Mouse (Mus musculus) testis, adult 2 months (tissue): Measurements from ENCODE around the gene Nfe2l2. TPM values are rescaled to one million over a fixed set of nuclear protein-coding genes. Genes with fewer than 3 reads are reported as not detected.
"Not testable (repeated sequence)": the region's sequence is repeated elsewhere in the genome, so short reads cannot be mapped to it uniquely, and the experiment has no call there.

Experiments
- H3K27ac ChIP-seq: fragments of 200-500 bp; 2 replicates; pipeline ENCODE4 v1.5.1; 2012; ENCODE audit warnings: low read depth, low read length; ENCODE audit not compliant: control insufficient read depth, insufficient read depth
- H3K27me3 ChIP-seq: fragments of 200-500 bp; 2 replicates; pipeline ENCODE4 v1.6.1; 2012; ENCODE audit warnings: mild to moderate bottlenecking, low read length, moderate library complexity; ENCODE audit not compliant: control insufficient read depth, insufficient read depth
- H3K36me3 ChIP-seq: fragments of 200-500 bp; 2 replicates; pipeline ENCODE4 v1.6.1; 2012; ENCODE audit warnings: mild to moderate bottlenecking, low read length; ENCODE audit not compliant: control insufficient read depth, insufficient read depth
- H3K4me1 ChIP-seq: fragments of 200-500 bp; 2 replicates; pipeline ENCODE4 v1.6.1; 2012; ENCODE audit warnings: low read length; ENCODE audit not compliant: control insufficient read depth, insufficient read depth
- H3K4me3 ChIP-seq: fragments of 200-500 bp; 2 replicates; pipeline ENCODE4 v1.5.1; 2012; ENCODE audit warnings: low read depth, mild to moderate bottlenecking, low read length, moderate library complexity, mixed read lengths; ENCODE audit not compliant: control insufficient read depth
- CTCF ChIP-seq: fragments of 200-500 bp; IDR thresholded peaks from 2 replicates; pipeline ENCODE4 v1.5.1; 2012; ENCODE audit warnings: low read depth, mild to moderate bottlenecking, inconsistent platforms, low read length, moderate library complexity; ENCODE audit not compliant: control insufficient read depth, insufficient read depth, insufficient replicate concordance
- POLR2A ChIP-seq: fragments of 200-500 bp; IDR thresholded peaks from 2 replicates; pipeline ENCODE4 v1.6.1; 2012; ENCODE audit warnings: low read depth, mild to moderate bottlenecking, inconsistent platforms, low read length, moderate library complexity; ENCODE audit not compliant: control insufficient read depth
- polyA plus RNA-seq: library from polyadenylated mRNA; depleted of rRNA; stranded (reverse); fragments of >200 nt; gene quantifications from 2 replicates; pipeline ENCODE4 v1.2.3, GENCODE M21; 2012

Nfe2l2 gene
- polyA plus RNA-seq, 1 experiment = 14.0 TPM

DNA sequence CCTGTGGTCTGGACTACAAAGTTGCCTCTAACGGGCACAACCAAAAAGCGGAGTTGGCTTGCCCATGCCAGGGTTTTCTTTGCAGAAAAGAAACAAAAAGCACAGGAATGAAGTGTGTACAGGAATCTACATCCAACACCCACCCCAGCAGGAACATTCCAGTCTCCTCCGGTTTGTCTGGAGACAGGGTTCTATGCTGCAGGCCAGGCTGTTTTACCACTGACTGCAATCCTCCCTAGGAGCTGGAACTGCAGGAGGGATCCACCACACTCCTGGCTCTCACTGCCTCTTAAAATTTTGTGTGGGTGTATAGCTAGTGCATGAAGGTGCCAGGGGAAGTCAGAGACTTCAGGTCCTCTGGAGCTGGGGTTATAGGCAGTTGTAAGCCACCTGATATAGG is 5.6 kb downstream of the Nfe2l2 start:
- Histone ChIP-seq H3K4me1 (peaks cover 4% of the 10 kb centered on the region), H3K36me3 (no peaks in the 10 kb centered on the region), H3K4me3 (no peak overlapping the region), H3K27ac (no peak overlapping the region), H3K27me3 (no peaks in the 10 kb centered on the region)
- TF ChIP-seq CTCF = no peak

DNA sequence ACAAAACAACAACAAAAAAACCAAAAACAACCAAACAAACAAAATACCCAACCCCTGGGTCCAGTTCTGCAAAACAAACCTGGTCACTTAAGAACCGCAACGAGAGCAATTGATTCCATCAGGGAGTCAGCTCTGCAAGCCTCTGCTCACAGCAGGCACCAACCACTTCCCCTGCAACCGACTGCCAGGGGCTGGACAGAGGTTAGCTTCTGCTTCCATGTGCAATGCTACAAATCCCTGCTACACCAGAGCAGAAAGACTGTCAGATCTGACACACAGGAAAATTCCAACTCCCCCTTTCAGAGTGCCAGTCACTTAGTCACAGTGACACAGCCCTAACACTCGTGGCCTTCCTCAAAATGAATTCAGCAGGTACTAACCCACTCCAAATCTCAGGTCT is 6.4 kb downstream of the Nfe2l2 start:
- TF ChIP-seq CTCF (no peak), POLR2A (no peak)
- no peak overlapping the region for H3K27ac ChIP-seq
- H3K27me3 ChIP-seq = no peaks in the 10 kb centered on the region
- H3K4me1 ChIP-seq = peaks cover 6% of the 10 kb centered on the region
- H3K4me3 ChIP-seq = no peak overlapping the region
- no peaks in the 10 kb centered on the region for H3K36me3 ChIP-seq

DNA sequence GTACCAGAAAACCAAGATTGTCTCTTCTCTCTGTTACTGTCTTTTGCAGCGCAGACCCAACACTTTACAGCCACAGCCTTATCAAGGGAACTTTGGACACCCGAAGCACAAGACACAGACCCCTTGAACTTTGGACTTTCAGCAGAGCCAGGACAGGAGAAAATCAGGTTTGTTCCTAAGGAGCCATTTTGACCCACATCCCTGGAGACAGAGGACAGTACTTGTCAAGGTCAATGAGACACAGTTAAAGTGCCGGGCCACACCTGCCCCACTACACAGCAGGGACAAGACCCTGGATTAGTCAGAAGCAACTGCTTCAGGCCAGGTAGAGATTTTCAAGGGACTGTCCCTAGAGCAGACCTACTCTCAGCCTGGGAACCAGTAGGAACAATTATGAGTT is 7.2 kb downstream of the Nfe2l2 start:
- H3K27me3 ChIP-seq = no peaks in the 10 kb centered on the region
- no peaks in the 10 kb centered on the region for H3K36me3 ChIP-seq
- TF ChIP-seq POLR2A = no peak
- no peak for TF ChIP-seq CTCF
- no peak overlapping the region for H3K4me3 ChIP-seq
- H3K27ac ChIP-seq = no peak overlapping the region
- H3K4me1 ChIP-seq = peaks cover 7% of the 10 kb centered on the region

DNA sequence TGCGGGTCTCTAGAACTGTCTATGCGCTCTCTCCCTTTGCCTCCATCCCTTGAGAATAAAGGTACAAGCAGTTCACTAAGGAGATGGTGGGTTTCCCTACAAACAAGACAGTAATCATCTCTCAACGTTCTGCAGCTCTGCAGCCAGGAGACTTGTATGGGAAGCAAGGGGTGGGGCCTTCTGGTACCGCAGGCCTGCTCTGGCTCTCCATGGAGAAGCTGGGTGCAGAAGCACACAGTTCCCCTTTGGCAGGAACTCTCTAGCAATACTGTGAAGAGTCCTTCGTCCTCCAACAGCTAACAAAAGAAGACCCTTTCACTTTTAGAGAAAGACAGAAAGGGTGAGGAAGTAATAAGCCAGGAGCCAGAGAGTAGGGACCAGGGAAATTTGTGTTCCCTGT is 8.1 kb downstream of the Nfe2l2 start:
- peaks cover 7% of the 10 kb centered on the region for H3K4me1 ChIP-seq
- TF ChIP-seq POLR2A = no peak
- no peak for TF ChIP-seq CTCF
- no peak overlapping the region for H3K4me3 ChIP-seq
- no peaks in the 10 kb centered on the region for H3K36me3 ChIP-seq
- H3K27me3 ChIP-seq = no peaks in the 10 kb centered on the region
- H3K27ac ChIP-seq = peak overlapping the region; percentile 25; the same call in 1 of the 2 replicates

DNA sequence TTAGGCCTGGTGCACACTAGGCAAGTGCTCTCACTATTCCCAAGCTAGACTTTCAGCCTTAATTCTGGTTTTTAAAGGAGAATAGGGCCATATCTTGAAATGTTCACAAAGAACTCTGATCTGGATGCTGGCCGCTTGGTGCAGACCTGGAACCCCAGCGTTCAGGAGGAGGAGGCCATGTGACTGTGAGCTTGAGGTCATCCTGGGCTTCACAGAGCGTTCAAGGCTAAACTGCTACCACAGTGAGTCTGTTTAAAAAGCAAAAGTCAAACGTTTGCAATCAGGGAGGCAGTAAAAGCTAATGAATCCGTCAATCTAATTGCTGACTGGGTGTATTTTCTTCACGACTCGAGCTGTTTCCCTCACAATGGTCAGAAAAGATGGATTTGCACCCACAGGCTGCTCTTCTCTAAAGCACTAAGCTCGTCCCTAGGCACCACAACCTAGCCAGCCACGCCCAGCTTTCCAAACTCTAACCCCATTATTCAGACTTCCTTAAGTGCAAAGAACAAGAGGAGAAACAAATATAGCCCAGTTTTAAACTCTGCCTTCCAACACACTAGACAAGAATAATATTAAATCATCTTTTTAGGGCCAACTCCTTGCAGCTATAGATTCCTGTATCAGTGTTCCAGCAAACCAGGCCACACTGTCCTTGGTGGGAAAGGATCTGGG is 8.6 kb downstream of the Nfe2l2 start:
- Histone ChIP-seq H3K4me3 (no peak overlapping the region), H3K4me1 (peaks cover 7% of the 10 kb centered on the region), H3K27me3 (no peaks in the 10 kb centered on the region), H3K36me3 (no peaks in the 10 kb centered on the region), H3K27ac (peak overlapping the region; percentile 70)
- TF ChIP-seq CTCF (no peak), POLR2A (no peak)

DNA sequence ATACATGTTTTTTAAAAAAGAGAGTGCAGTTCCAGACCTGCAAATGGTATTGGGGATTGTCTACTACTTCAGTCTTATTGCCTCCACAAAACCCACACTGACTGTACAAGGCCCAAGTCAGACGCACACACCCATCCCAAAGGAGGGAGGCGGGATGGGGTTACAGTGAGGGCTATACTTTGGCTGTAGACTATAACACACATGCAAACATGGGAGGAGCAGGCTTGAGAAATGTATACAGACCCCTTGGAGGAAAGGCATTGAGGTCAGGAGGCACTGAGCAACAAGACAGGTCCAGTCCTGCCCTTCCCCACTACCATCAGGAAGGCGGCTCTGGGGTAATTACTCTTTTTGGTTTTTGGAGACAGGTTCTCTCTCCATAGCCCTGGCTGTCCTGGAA is 9.5 kb downstream of the Nfe2l2 start:
- H3K27ac ChIP-seq, H3K27me3 ChIP-seq, H3K4me3 ChIP-seq, H3K4me1 ChIP-seq, H3K36me3 ChIP-seq: not testable (repeated sequence)

DNA sequence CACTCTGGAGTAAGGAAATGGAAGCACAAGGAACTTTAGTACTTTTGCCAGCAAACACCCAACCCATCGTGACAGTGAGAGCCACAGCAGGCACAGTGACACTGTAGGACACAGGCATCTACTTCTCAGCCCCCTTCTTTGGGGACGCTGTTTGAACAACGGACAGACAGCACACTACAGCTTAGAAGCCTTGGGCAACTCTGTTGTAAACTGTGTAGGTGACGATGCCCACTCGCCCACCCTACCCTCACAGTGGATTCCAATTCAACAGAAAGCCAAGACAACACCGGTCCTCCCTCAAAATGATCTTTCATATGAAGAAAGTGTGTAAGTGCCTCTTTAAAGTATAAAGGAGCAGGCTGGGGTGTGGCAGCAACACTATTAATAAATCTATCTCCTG is 12.1 kb downstream of the Nfe2l2 start:
- Histone ChIP-seq H3K27me3 (no peaks in the 10 kb centered on the region), H3K36me3 (no peaks in the 10 kb centered on the region), H3K4me3 (no peak overlapping the region), H3K27ac (no peak overlapping the region), H3K4me1 (peaks cover 9% of the 10 kb centered on the region)
- TF ChIP-seq CTCF (no peak), POLR2A (no peak)

DNA sequence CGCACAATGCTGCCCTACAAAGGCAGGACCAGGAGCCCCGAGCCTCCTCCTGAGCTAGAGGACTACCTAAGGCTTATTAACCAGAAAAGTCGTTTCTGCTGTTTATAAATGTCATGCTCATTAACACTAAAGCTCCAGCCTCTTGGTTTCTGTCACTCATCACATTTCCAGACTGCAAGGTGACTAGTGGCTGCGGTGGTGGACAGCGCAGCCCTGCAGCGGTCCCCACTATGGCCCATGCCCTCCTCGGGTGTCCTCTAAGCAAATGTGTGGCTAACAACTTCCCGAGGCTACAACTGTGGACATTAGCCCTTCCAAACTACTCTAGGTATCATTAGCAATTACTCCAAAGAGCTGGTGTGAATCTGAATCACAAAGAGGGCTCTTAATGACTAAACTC is 13.1 kb downstream of the Nfe2l2 start:
- Histone ChIP-seq H3K4me1 (peaks cover 7% of the 10 kb centered on the region), H3K4me3 (no peak overlapping the region), H3K27me3 (no peaks in the 10 kb centered on the region), H3K36me3 (no peaks in the 10 kb centered on the region), H3K27ac (no peak overlapping the region)
- TF ChIP-seq CTCF = no peak
- TF ChIP-seq POLR2A = no peak
